Mouse (Mus musculus): ENCODE measurements around the gene Bag2. TPM values are rescaled to one million over a fixed set of nuclear protein-coding genes. Genes with fewer than 3 reads are reported as not detected.
A peak's percentile ranks its signal among the peaks of the same experiment; 100 is the strongest.

Bag2 gene
- polyA plus RNA-seq, 1 experiment: 17.5 TPM

DNA sequence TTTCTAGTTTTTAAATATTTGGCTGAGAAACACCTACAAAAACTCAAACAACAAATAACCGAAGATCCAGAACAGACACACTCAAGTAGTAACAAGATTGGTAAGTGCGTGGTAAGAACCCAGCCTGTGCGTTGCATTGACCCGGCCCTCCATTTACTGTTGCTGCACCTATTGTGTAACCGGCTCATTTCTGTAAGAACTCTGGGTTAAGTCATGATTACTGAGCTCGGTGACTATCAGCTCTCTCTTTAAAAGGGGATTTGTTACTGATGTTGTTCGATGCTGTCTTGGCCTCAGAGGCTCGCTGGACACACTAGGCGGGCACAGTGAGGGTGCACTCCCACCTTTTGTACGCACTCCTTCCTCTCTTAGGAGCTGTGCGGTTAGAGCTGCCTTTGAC lies 19.3 kb downstream of the Bag2 start:
- TF ChIP-seq POLR2A (IDR thresholded peaks at IDR 0.05; ENCODE audit: extremely low read depth, insufficient read depth, low read length) (no peak), CTCF (IDR thresholded peaks at IDR 0.05; ENCODE audit: extremely low read depth, insufficient read depth, low read length) (no peak)
- H3K27ac ChIP-seq (ENCODE audit: insufficient read depth, low read length): no peak overlapping the region
- H3K4me1 ChIP-seq (ENCODE audit: control insufficient read depth, insufficient read depth, low read length): no peaks in the 10 kb centered on the region
- H3K4me3 ChIP-seq (ENCODE audit: insufficient read depth, low read length): no peak overlapping the region

DNA sequence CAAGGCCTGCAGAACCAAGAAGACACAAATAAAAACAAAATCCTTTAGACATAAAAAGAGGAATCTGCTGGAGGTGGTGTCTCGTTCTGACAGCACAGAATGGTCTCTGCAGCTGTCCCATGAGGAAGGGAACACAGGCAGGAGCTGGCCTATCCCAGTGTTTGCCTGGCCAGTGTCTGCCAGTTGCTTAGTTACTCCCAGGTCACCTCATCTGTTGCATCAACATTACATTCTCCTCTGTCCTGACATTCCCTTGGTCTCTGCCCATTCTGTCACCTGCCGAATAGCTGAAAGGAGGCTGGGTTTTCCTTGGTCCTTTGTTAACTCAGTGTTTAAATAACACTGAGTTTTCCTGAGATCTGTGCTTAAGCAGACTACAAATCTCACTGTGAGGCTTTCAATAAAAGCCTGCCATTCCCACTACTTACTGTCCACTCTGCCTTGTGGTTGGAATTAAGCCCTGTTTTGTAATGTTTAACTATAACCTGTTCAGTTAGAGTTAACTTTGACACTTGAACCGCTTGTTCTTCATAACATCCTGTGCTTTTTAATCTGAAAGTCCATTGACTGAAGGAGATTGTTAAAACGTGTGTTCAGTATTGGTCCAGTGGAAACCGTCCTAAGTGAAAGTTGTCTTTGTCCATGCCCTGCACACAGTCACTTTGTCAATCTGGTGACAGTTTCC lies 23.5 kb downstream of the Bag2 start:
- Histone ChIP-seq H3K27ac (ENCODE audit: insufficient read depth, low read length) (no peak overlapping the region), H3K4me1 (ENCODE audit: control insufficient read depth, insufficient read depth, low read length) (no peaks in the 10 kb centered on the region), H3K4me3 (ENCODE audit: insufficient read depth, low read length) (no peak overlapping the region)
- TF ChIP-seq CTCF (IDR thresholded peaks at IDR 0.05; ENCODE audit: extremely low read depth, insufficient read depth, low read length) (no peak), POLR2A (IDR thresholded peaks at IDR 0.05; ENCODE audit: extremely low read depth, insufficient read depth, low read length) (no peak)

DNA sequence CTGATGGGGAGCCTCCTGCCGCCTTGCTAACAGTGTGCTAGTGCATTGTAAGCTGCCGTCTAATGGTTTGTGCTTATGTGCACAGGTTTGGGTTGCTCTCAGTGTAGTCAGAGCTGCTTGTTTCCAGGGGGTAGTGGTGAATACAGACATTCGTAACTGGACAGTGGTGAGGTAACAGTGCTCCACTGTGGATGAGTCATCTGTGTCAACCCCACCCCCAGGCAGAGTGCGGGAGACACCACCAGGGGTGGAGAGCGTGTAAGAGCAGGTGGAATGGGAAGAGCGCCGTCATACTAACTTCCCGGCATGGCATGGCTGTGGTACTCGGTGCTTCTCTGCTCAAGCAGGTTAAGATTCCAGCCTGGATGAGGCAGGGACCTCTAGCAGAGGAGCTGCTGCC lies 24.6 kb downstream of the Bag2 start:
- TF ChIP-seq POLR2A (IDR thresholded peaks at IDR 0.05; ENCODE audit: extremely low read depth, insufficient read depth, low read length) (no peak), CTCF (IDR thresholded peaks at IDR 0.05; ENCODE audit: extremely low read depth, insufficient read depth, low read length) (no peak)
- Histone ChIP-seq H3K27ac (ENCODE audit: insufficient read depth, low read length) (no peak overlapping the region), H3K4me3 (ENCODE audit: insufficient read depth, low read length) (no peak overlapping the region), H3K4me1 (ENCODE audit: control insufficient read depth, insufficient read depth, low read length) (no peaks in the 10 kb centered on the region)

DNA sequence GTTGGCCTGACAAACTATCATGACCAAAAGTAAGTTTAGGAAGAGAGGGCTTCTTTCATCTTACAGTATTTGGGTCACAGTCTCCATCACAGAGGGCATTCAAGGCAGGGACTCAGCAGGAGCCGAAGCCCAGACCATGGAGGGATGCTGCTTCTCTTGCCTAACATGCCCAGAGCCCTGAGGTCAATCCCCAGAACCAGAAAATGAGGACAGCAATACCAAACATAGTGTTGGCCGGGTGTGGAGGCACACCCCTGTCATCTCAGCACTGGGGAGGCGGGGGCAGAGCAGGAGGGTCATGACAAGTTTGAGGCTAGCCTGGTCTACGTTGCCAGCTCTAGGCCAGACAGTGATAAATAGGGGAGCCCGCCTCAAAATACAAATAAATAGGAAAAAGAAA lies 32.5 kb downstream of the Bag2 start:
- Histone ChIP-seq H3K4me3 (ENCODE audit: insufficient read depth, low read length) (no peak overlapping the region), H3K27ac (ENCODE audit: insufficient read depth, low read length) (no peak overlapping the region), H3K4me1 (ENCODE audit: control insufficient read depth, insufficient read depth, low read length) (no peaks in the 10 kb centered on the region; the same call in 1 of the 2 replicates)
- TF ChIP-seq POLR2A (IDR thresholded peaks at IDR 0.05; ENCODE audit: extremely low read depth, insufficient read depth, low read length) (no peak), CTCF (IDR thresholded peaks at IDR 0.05; ENCODE audit: extremely low read depth, insufficient read depth, low read length) (no peak)

DNA sequence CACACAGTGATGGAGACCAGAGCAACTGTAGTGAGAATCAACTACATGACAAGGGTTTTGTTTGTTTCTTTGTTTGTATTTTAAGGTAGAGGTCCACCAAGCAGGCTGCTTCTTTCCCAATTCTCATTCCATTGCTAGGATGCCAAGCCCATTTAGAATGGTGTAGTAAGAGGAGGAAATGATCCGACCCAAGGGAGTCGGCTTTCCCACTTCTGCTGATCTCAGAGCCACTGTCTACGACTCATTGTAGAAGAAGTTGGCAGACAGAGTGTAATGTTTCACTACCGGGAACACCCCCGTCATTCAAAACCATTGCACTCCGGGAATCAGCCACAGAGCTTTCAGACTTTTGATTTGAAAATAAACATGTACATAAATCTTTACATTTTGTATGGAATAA lies 33.1 kb downstream of the Bag2 start:
- H3K27ac ChIP-seq (ENCODE audit: insufficient read depth, low read length): no peak overlapping the region
- no peak overlapping the region for H3K4me3 ChIP-seq (ENCODE audit: insufficient read depth, low read length)
- no peak for TF ChIP-seq POLR2A (IDR thresholded peaks at IDR 0.05; ENCODE audit: extremely low read depth, insufficient read depth, low read length)
- no peak for TF ChIP-seq CTCF (IDR thresholded peaks at IDR 0.05; ENCODE audit: extremely low read depth, insufficient read depth, low read length)
- no peaks in the 10 kb centered on the region; the same call in 1 of the 2 replicates for H3K4me1 ChIP-seq (ENCODE audit: control insufficient read depth, insufficient read depth, low read length)

DNA sequence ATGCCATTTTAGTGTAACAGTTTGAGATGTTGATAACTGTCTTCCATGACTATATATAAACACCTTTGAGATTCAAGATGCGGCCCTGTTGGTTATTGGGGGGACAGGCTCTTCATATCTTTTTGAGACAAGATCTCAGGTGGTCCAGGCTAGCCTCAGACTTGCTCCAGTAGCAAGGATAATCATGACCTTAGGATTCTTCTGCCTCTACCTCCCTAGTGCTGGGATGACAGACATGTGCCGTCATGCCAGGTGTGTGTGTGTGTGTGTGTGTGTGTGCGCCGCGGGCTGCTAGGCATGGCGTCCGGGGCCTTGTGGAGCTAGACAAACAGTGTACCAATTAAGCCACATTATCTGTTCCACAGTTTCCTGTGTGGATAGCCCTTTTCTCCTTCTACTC lies 36.6 kb downstream of the Bag2 start:
- H3K4me1 ChIP-seq (ENCODE audit: control insufficient read depth, insufficient read depth, low read length): no peaks in the 10 kb centered on the region; the same call in 1 of the 2 replicates
- H3K4me3 ChIP-seq (ENCODE audit: insufficient read depth, low read length): peak overlapping the region; percentile 35; the same call in 1 of the 2 replicates
- no peak overlapping the region for H3K27ac ChIP-seq (ENCODE audit: insufficient read depth, low read length)
- TF ChIP-seq POLR2A (IDR thresholded peaks at IDR 0.05; ENCODE audit: extremely low read depth, insufficient read depth, low read length): no peak
- no peak for TF ChIP-seq CTCF (IDR thresholded peaks at IDR 0.05; ENCODE audit: extremely low read depth, insufficient read depth, low read length)

DNA sequence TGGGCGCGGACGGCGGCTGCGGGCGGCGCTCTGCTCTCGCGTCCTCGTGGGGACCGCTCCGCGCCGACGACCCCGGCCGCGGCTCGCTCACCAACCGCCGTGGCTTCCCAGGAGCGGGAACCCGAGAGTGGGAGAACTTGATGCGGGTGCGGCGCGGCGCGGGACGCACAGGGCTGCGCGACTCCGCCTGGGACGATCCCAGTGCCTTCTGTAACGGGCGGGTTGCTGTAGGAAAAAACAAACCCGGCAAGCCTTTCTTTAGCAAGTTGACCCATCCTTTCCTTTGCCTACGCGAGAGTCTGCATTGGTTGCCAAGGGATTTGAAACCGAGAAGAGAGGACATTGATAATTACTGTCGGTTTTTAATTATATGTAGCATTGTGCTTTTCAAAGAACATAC lies 37.4 kb downstream of the Bag2 start:
- H3K27ac ChIP-seq (ENCODE audit: insufficient read depth, low read length): peak overlapping the region; percentile 24
- H3K4me1 ChIP-seq (ENCODE audit: control insufficient read depth, insufficient read depth, low read length): no peaks in the 10 kb centered on the region; the same call in 1 of the 2 replicates
- H3K4me3 ChIP-seq (ENCODE audit: insufficient read depth, low read length): peak overlapping the region; percentile 35
- no peak for TF ChIP-seq POLR2A (IDR thresholded peaks at IDR 0.05; ENCODE audit: extremely low read depth, insufficient read depth, low read length)
- TF ChIP-seq CTCF (IDR thresholded peaks at IDR 0.05; ENCODE audit: extremely low read depth, insufficient read depth, low read length): no peak

DNA sequence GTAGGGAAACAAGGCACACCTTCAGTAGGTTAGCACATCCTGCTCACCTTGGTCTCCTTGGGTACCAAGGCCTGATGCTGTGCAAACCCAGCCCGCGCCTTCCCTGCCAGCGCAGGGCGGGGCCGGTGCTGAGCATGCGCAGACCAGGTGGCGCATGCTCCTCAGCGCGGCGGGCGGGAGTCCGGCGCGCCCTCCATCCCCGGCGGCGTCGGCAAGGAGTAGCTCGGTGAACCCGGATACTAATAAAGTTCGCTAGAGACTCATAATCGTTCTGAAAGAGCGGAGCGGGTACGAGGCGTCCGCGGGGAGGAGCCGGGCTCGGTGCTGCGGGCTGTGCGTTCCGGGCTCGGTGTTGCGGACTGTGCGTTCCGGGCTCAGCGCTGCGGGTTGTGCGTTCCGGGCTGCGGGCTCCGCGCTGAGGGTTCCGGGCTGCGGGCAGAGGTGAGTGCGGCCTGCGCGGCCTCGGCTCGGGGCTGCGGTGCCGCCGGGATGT lies 37.8 kb downstream of the Bag2 start, which contains the start of gene Rab23:
Rab23 (plus strand) TSS at position 155 of the 493 bp plus-strand sequence.
- Histone ChIP-seq H3K4me3 (ENCODE audit: insufficient read depth, low read length) (peak within 1 kb of the TSS; percentile 35), H3K27ac (ENCODE audit: insufficient read depth, low read length) (peak within 1 kb of the TSS; percentile 26), H3K4me1 (ENCODE audit: control insufficient read depth, insufficient read depth, low read length) (no peaks in the 10 kb centered on the region; the same call in 1 of the 2 replicates)
- TF ChIP-seq POLR2A (IDR thresholded peaks at IDR 0.05; ENCODE audit: extremely low read depth, insufficient read depth, low read length): peak; percentile 91
- TF ChIP-seq CTCF (IDR thresholded peaks at IDR 0.05; ENCODE audit: extremely low read depth, insufficient read depth, low read length): no peak

DNA sequence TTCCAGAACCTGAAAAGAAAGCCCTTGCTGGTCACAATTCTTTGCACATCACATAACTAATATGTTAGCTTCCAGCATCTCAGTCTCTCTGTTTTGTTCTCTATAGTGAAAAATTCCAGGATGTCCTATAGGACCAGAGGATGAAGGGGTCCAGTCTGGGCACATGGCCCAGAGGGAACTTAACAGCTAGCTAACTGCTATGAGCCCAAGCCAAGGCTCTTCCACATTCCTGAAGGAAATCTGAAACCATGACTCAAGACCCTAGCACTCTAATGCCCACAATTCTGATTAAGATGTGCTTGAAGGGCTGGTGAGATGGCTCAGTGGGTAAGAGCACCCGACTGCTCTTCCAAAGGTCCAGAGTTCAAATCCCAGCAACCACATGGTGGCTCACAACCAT lies 40.0 kb downstream of the Bag2 start:
- H3K27ac ChIP-seq (ENCODE audit: insufficient read depth, low read length): no peak overlapping the region

DNA sequence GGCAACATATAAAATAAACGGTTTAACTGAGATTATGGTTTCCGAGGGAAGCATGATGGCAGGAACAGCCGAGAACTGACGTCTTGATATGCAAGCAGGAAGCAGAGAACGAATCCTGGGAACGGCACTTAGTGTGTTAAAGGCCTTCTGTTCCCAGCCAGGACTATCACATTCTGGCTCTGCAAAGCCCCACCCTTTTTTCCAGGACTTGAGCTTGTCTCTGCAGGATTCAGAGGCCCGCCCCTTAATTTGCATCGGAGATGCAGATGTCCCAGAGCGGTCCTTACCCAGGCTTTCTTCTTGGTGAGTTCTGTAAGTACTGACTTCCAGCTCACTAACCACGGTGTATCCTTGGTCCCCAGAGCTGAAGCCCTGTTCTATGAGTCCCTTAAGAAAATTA lies 42.8 kb downstream of the Bag2 start:
- TF ChIP-seq CTCF (IDR thresholded peaks at IDR 0.05; ENCODE audit: extremely low read depth, insufficient read depth, low read length): no peak
- TF ChIP-seq POLR2A (IDR thresholded peaks at IDR 0.05; ENCODE audit: extremely low read depth, insufficient read depth, low read length): no peak
- no peaks in the 10 kb centered on the region for H3K4me1 ChIP-seq (ENCODE audit: control insufficient read depth, insufficient read depth, low read length)
- no peak overlapping the region for H3K4me3 ChIP-seq (ENCODE audit: insufficient read depth, low read length)
- no peak overlapping the region for H3K27ac ChIP-seq (ENCODE audit: insufficient read depth, low read length)

More for the DNA sequence above, 40.0 kb downstream of the Bag2 start:
- TF ChIP-seq CTCF (IDR thresholded peaks at IDR 0.05; ENCODE audit: extremely low read depth, insufficient read depth, low read length): no peak
- Histone ChIP-seq H3K4me3 (ENCODE audit: insufficient read depth, low read length) (no peak overlapping the region), H3K4me1 (ENCODE audit: control insufficient read depth, insufficient read depth, low read length) (no peaks in the 10 kb centered on the region; the same call in 1 of the 2 replicates)
